Mouse (Mus musculus): ENCODE measurements around the gene Pde8a.

Pde8a gene

GRCm38 (mm10) chr7:81286456-81286855, 73.1 kb downstream of the Pde8a start:
- no peak for DNase-seq

- DNase-seq = peak in 1 of 2 experiments; percentile 35
Observed at GRCm38 (mm10) chr7:81286946-81287345, 73.5 kb downstream of the Pde8a start.

GRCm38 (mm10) chr7:81295169-81295568, 81.8 kb downstream of the Pde8a start:
- no peak for DNase-seq

- DNase-seq = no peak
Observed at GRCm38 (mm10) chr7:81298206-81298605, 84.8 kb downstream of the Pde8a start.

- no peak for DNase-seq
Observed at GRCm38 (mm10) chr7:81301323-81301722, 87.9 kb downstream of the Pde8a start.

- peak; percentile 29 for DNase-seq
Observed at GRCm38 (mm10) chr7:81303682-81304081, 90.3 kb downstream of the Pde8a start.

GRCm38 (mm10) chr7:81304100-81304499, 90.7 kb downstream of the Pde8a start:
- DNase-seq = no peak

GRCm38 (mm10) chr7:81304675-81305074, 91.3 kb downstream of the Pde8a start:
- DNase-seq = no peak

- no peak for DNase-seq
Observed at GRCm38 (mm10) chr7:81307735-81308134, 94.3 kb downstream of the Pde8a start.

- no peak for DNase-seq
Observed at GRCm38 (mm10) chr7:81309247-81309646, 95.9 kb downstream of the Pde8a start.

- DNase-seq = no peak
Observed at GRCm38 (mm10) chr7:81311130-81311529, 97.7 kb downstream of the Pde8a start.

- DNase-seq = no peak
Observed at GRCm38 (mm10) chr7:81311581-81311980, 98.2 kb downstream of the Pde8a start.

- no peak for DNase-seq
Observed at GRCm38 (mm10) chr7:81315583-81315982, 102.2 kb downstream of the Pde8a start.

- peak in 1 of 2 experiments; percentile 24 for DNase-seq
Observed at GRCm38 (mm10) chr7:81319749-81320148, 106.4 kb downstream of the Pde8a start.

- DNase-seq = no peak
Observed at GRCm38 (mm10) chr7:81321776-81322175, 108.4 kb downstream of the Pde8a start.

- no peak for DNase-seq
Observed at GRCm38 (mm10) chr7:81326043-81326442, 112.6 kb downstream of the Pde8a start.

GRCm38 (mm10) chr7:81326859-81327258, 113.5 kb downstream of the Pde8a start:
- DNase-seq = no peak

GRCm38 (mm10) chr7:81327661-81328060, 114.3 kb downstream of the Pde8a start:
- no peak for DNase-seq

- no peak for DNase-seq
Observed at GRCm38 (mm10) chr7:81330767-81331166, 117.4 kb downstream of the Pde8a start.

- no peak for DNase-seq
Observed at GRCm38 (mm10) chr7:81331851-81332250, 118.5 kb downstream of the Pde8a start.

- no peak for DNase-seq
Observed at GRCm38 (mm10) chr7:81335705-81336431, 122.5 kb downstream of the Pde8a start.

GRCm38 (mm10) chr7:81336432-81336786, 123.0 kb downstream of the Pde8a start:
- peak; percentile 46 for DNase-seq

GRCm38 (mm10) chr7:81337785-81338521, 124.6 kb downstream of the Pde8a start:
- no peak for DNase-seq

- DNase-seq = no peak
Observed at GRCm38 (mm10) chr7:81338522-81338873, 125.1 kb downstream of the Pde8a start.
